Mouse (Mus musculus): ENCODE measurements at regions not wholly inside any gene's neighbourhood (a gene's known extent, or its start where the extent isn't known, plus 50 kb on each side); places are given as distances from the start of the nearest gene placed in this dataset.

- H3K4me3 ChIP-seq (replicated peaks), result no peak overlapping the region
- no peaks in the 10 kb centered on the region for H3K4me1 ChIP-seq
- no peak for TF ChIP-seq GATA1 (IDR thresholded peaks at IDR 0.05; ENCODE audit: borderline replicate concordance, low read length)
- TF ChIP-seq FLI1 (IDR thresholded peaks at IDR 0.05; ENCODE audit: low read length), result no peak
- H3K36me3 ChIP-seq (replicated peaks; ENCODE audit: low read length), result no peaks in the 10 kb centered on the region
- H3K9me3 ChIP-seq, result 0 out of 2 replicates have a peak, but pooled peaks cover 6% of the 10 kb centered on the region
- no peaks in the 10 kb centered on the region for H3K27me3 ChIP-seq (replicated peaks)
Observed at GRCm38 (mm10) chr10:122386748-122387147, 61.6 kb upstream of the Avpr1a start.

GRCm38 (mm10) chr10:122379661-122380344 is 68.5 kb upstream of the Avpr1a start:
- no peaks in the 10 kb centered on the region for H3K27me3 ChIP-seq (replicated peaks)
- no peak overlapping the region for H3K4me3 ChIP-seq (replicated peaks)
- H3K4me1 ChIP-seq, result no peaks in the 10 kb centered on the region
- H3K36me3 ChIP-seq (replicated peaks; ENCODE audit: low read length), result no peaks in the 10 kb centered on the region
- TF ChIP-seq GATA1 (IDR thresholded peaks at IDR 0.05; ENCODE audit: borderline replicate concordance, low read length) (no peak), FLI1 (IDR thresholded peaks at IDR 0.05; ENCODE audit: low read length) (no peak)
- 0 out of 2 replicates have a peak, but pooled peaks cover 6% of the 10 kb centered on the region for H3K9me3 ChIP-seq

GRCm38 (mm10) chr10:122343291-122343690 is 105.0 kb upstream of the Avpr1a start:
- no peaks in the 10 kb centered on the region; the same call in 1 of the 2 replicates for H3K4me1 ChIP-seq
- H3K36me3 ChIP-seq (replicated peaks; ENCODE audit: low read length), result no peaks in the 10 kb centered on the region
- no peak overlapping the region for H3K4me3 ChIP-seq (replicated peaks)
- peaks cover 23% of the 10 kb centered on the region for H3K9me3 ChIP-seq
- H3K27me3 ChIP-seq (replicated peaks), result no peaks in the 10 kb centered on the region
- TF ChIP-seq FLI1 (IDR thresholded peaks at IDR 0.05; ENCODE audit: low read length), result no peak
- TF ChIP-seq GATA1 (IDR thresholded peaks at IDR 0.05; ENCODE audit: borderline replicate concordance, low read length), result no peak

- Histone ChIP-seq H3K36me3 (replicated peaks; ENCODE audit: low read length) (no peaks in the 10 kb centered on the region), H3K4me1 (no peaks in the 10 kb centered on the region; the same call in 1 of the 2 replicates), H3K9me3 (peaks cover 30% of the 10 kb centered on the region), H3K4me3 (replicated peaks) (no peak overlapping the region), H3K27me3 (replicated peaks) (no peaks in the 10 kb centered on the region)
- TF ChIP-seq FLI1 (IDR thresholded peaks at IDR 0.05; ENCODE audit: low read length) (no peak), GATA1 (IDR thresholded peaks at IDR 0.05; ENCODE audit: borderline replicate concordance, low read length) (no peak)
Observed at GRCm38 (mm10) chr10:122342356-122342755, 105.9 kb upstream of the Avpr1a start.

GRCm38 (mm10) chr10:122326851-122327250 is 121.4 kb upstream of the Avpr1a start:
- Histone ChIP-seq H3K27me3 (replicated peaks) (no peaks in the 10 kb centered on the region), H3K4me3 (replicated peaks) (no peak overlapping the region), H3K4me1 (no peaks in the 10 kb centered on the region), H3K36me3 (replicated peaks; ENCODE audit: low read length) (no peaks in the 10 kb centered on the region), H3K9me3 (peaks cover 10% of the 10 kb centered on the region; the same call in 1 of the 2 replicates)
- TF ChIP-seq FLI1 (IDR thresholded peaks at IDR 0.05; ENCODE audit: low read length), result no peak
- no peak for TF ChIP-seq GATA1 (IDR thresholded peaks at IDR 0.05; ENCODE audit: borderline replicate concordance, low read length)

- Histone ChIP-seq H3K27me3 (replicated peaks) (peaks cover 2% of the 10 kb centered on the region), H3K9me3 (peaks cover 8% of the 10 kb centered on the region; the same call in 1 of the 2 replicates), H3K4me3 (replicated peaks) (no peak overlapping the region), H3K36me3 (replicated peaks; ENCODE audit: low read length) (no peaks in the 10 kb centered on the region), H3K4me1 (no peaks in the 10 kb centered on the region)
- no peak for TF ChIP-seq GATA1 (IDR thresholded peaks at IDR 0.05; ENCODE audit: borderline replicate concordance, low read length)
- no peak for TF ChIP-seq FLI1 (IDR thresholded peaks at IDR 0.05; ENCODE audit: low read length)
Observed at GRCm38 (mm10) chr10:122318886-122319285, 129.4 kb upstream of the Avpr1a start.

- Histone ChIP-seq H3K36me3 (replicated peaks; ENCODE audit: low read length) (no peaks in the 10 kb centered on the region), H3K9me3 (peaks cover 6% of the 10 kb centered on the region; the same call in 1 of the 2 replicates), H3K4me1 (no peaks in the 10 kb centered on the region), H3K27me3 (replicated peaks) (no peaks in the 10 kb centered on the region), H3K4me3 (replicated peaks) (no peak overlapping the region)
- no peak for TF ChIP-seq GATA1 (IDR thresholded peaks at IDR 0.05; ENCODE audit: borderline replicate concordance, low read length)
- TF ChIP-seq FLI1 (IDR thresholded peaks at IDR 0.05; ENCODE audit: low read length), result no peak
Observed at GRCm38 (mm10) chr10:122310646-122311193, 137.6 kb upstream of the Avpr1a start.

GRCm38 (mm10) chr10:122308691-122309090 is 139.6 kb upstream of the Avpr1a start:
- Histone ChIP-seq H3K4me3 (replicated peaks) (no peak overlapping the region), H3K4me1 (no peaks in the 10 kb centered on the region), H3K9me3 (peaks cover 6% of the 10 kb centered on the region; the same call in 1 of the 2 replicates), H3K36me3 (replicated peaks; ENCODE audit: low read length) (no peaks in the 10 kb centered on the region), H3K27me3 (replicated peaks) (no peaks in the 10 kb centered on the region)
- TF ChIP-seq FLI1 (IDR thresholded peaks at IDR 0.05; ENCODE audit: low read length) (no peak), GATA1 (IDR thresholded peaks at IDR 0.05; ENCODE audit: borderline replicate concordance, low read length) (no peak)

GRCm38 (mm10) chr10:122302259-122302658 is 146.0 kb upstream of the Avpr1a start:
- TF ChIP-seq FLI1 (IDR thresholded peaks at IDR 0.05; ENCODE audit: low read length) (no peak), GATA1 (IDR thresholded peaks at IDR 0.05; ENCODE audit: borderline replicate concordance, low read length) (no peak)
- Histone ChIP-seq H3K27me3 (replicated peaks) (no peaks in the 10 kb centered on the region), H3K9me3 (peaks cover 9% of the 10 kb centered on the region), H3K4me1 (no peaks in the 10 kb centered on the region), H3K36me3 (replicated peaks; ENCODE audit: low read length) (no peaks in the 10 kb centered on the region), H3K4me3 (replicated peaks) (no peak overlapping the region)

GRCm38 (mm10) chr10:122295921-122296425 is 152.3 kb upstream of the Avpr1a start:
- H3K9me3 ChIP-seq, result peaks cover 7% of the 10 kb centered on the region
- H3K4me1 ChIP-seq, result peaks cover 14% of the 10 kb centered on the region
- no peak overlapping the region for H3K4me3 ChIP-seq (replicated peaks)
- H3K36me3 ChIP-seq (replicated peaks; ENCODE audit: low read length), result no peaks in the 10 kb centered on the region
- no peak for TF ChIP-seq GATA1 (IDR thresholded peaks at IDR 0.05; ENCODE audit: borderline replicate concordance, low read length)
- no peak for TF ChIP-seq FLI1 (IDR thresholded peaks at IDR 0.05; ENCODE audit: low read length)
- no peaks in the 10 kb centered on the region for H3K27me3 ChIP-seq (replicated peaks)

All from megakaryocyte, embryonic 14.5 days (primary cell).